Mouse (Mus musculus) embryonic fibroblast, embryonic 13.5 days (primary cell): Measurements from ENCODE around the gene Aldoc. TPM values are rescaled to one million over a fixed set of nuclear protein-coding genes. Genes with fewer than 3 reads are reported as not detected.

ENCODE experiments used
- H3K27ac ChIP-seq: 2 replicates; pipeline ENCODE4 v1.5.1; 2012; ENCODE audit warnings: low read length, control low read depth, inconsistent platforms; ENCODE audit not compliant: insufficient read depth
- H3K4me1 ChIP-seq: 2 replicates; pipeline ENCODE4 v1.6.1; 2011; ENCODE audit warnings: low read length; ENCODE audit not compliant: control insufficient read depth, insufficient read depth
- H3K4me3 ChIP-seq: 2 replicates; pipeline ENCODE4 v1.5.1; 2011; ENCODE audit warnings: mild to moderate bottlenecking, control low read depth, low read length; ENCODE audit not compliant: insufficient read depth
- CTCF ChIP-seq: IDR thresholded peaks from 2 replicates; pipeline ENCODE4 v1.5.1; 2011; ENCODE audit warnings: mild to moderate bottlenecking, control low read depth, low read length, moderate library complexity, borderline replicate concordance; ENCODE audit not compliant: insufficient read depth
- POLR2A ChIP-seq: IDR thresholded peaks from 2 replicates; pipeline ENCODE4 v1.6.1; 2011; ENCODE audit warnings: low read depth, mild to moderate bottlenecking, control low read depth, low read length, moderate library complexity
- polyA plus RNA-seq: library from polyadenylated mRNA; stranded (reverse); fragments of >200 nt; gene quantifications from 2 replicates; pipeline ENCODE4 v1.2.4, GENCODE M21; 2011; ENCODE audit warnings: low read depth; ENCODE audit not compliant: missing spikeins, insufficient read length

The Aldoc gene
- polyA plus RNA-seq, 1 experiment, result 5.3 TPM

DNA sequence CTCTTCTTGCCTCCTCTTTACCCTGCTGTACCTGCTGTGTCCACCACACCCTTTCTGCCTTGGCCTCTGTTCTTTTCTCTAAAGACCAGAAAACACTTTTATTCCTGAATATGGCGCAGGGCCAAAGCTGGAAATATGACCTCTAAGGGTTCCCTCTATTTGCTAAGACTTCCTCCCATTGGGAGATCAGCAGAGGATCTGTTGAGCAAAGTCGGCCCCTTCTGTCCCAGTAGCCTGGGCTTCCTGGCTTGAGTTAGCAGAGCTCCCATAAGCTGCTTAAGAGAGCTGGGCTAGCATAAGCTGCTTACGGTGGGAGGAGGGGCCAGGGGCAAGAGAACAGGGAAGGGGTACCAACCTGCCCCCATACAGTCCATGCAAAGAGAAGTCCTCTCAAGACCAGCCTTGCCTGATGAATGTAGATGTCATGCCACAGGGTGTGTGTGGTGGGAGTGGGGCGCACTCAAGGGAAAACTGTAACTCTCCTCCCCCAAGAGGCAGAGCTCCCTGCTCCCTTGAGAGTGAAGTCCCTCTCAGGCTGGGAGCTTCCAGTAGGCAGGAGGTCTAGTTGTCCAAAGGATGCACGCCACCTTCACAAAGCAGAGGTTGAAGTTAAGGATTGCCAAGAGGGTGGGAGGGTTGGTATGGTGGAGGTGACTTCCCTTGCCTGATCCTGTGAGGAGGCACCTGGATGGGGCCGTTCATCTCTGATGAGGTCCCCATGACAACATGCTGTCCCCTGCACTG lies 23.7 kb downstream of the Aldoc start:
- no peak overlapping the region for H3K27ac ChIP-seq
- TF ChIP-seq CTCF, result no peak
- no peak for TF ChIP-seq POLR2A

DNA sequence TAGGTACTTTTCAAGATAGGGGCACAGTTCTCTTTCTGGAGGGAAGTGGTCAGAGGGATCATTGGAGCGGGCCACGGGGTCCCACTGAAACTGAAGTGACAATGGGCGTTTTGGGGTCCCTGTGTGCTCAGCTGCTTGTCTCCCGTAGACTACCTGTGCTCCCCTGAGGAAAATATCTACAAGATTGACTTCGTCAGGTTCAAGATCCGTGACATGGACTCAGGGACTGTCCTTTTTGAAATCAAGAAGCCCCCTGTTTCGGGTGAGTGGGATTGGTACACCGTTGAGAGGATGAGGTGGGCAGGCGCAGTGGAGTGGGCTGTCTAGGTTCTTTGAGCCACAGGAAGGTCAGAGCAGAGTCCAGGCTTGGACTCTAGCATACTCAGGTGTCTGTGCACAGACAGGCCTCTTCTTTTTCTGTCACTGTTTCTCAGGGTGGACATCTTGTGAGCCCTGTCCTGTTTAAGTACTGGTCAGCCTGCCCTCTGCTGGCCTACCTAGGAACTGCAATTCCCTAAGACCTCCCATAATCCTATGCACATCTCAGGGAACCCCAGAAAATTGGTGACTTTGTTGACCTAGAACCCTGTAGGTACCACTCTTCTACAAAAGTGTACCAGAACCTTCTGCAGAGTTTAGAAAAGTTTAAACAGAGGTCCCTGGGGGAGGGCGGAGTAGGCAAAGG lies 24.4 kb downstream of the Aldoc start:
- no peaks in the 10 kb centered on the region for H3K4me1 ChIP-seq
- TF ChIP-seq POLR2A (no peak), CTCF (peak; percentile 71; the same call in 1 of the 2 replicates)
- no peak overlapping the region for H3K27ac ChIP-seq
- no peak overlapping the region for H3K4me3 ChIP-seq

More for the DNA sequence above, 23.7 kb downstream of the Aldoc start:
- Histone ChIP-seq H3K4me3 (no peak overlapping the region), H3K4me1 (no peaks in the 10 kb centered on the region)

DNA sequence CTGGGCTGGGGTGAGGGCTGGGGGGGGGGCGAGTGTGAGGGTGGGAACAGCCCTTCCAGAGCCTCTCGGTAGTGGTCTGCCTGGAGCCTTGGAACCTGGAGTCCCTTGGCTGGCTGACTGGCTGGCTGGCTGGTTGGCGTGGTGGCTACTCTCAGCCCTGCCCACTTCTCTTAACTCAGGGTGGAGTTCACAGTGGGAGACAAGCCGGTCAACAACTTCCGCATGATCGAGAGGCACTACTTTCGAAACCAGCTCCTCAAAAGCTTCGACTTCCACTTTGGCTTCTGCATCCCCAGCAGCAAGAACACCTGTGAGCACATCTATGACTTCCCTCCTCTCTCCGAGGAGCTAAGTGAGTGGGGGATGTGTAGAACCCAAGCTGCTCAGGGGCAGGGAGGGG lies 25.1 kb downstream of the Aldoc start:
- Histone ChIP-seq H3K4me3 (no peak overlapping the region), H3K27ac (no peak overlapping the region), H3K4me1 (no peaks in the 10 kb centered on the region)
- no peak for TF ChIP-seq POLR2A
- TF ChIP-seq CTCF, result no peak

DNA sequence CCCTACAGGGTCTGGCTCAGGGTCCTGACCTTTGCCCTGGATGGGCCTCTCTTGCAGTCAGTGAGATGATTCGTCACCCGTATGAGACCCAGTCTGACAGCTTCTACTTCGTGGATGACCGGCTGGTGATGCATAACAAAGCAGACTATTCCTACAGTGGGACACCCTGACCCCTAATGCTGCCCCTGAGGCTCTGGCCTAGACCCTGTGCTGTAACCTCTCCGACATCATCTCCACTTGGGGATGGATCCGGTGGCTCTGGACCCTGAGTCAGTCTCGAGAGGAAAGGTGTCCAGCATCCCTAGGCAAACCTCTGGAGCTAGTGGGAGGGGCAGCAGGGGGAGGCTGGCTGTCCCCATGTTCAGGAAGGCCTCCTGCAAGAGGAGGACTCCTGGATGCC lies 25.7 kb downstream of the Aldoc start:
- H3K27ac ChIP-seq, result no peak overlapping the region
- TF ChIP-seq POLR2A, result no peak
- TF ChIP-seq CTCF, result no peak
- no peak overlapping the region for H3K4me3 ChIP-seq
- no peaks in the 10 kb centered on the region for H3K4me1 ChIP-seq

DNA sequence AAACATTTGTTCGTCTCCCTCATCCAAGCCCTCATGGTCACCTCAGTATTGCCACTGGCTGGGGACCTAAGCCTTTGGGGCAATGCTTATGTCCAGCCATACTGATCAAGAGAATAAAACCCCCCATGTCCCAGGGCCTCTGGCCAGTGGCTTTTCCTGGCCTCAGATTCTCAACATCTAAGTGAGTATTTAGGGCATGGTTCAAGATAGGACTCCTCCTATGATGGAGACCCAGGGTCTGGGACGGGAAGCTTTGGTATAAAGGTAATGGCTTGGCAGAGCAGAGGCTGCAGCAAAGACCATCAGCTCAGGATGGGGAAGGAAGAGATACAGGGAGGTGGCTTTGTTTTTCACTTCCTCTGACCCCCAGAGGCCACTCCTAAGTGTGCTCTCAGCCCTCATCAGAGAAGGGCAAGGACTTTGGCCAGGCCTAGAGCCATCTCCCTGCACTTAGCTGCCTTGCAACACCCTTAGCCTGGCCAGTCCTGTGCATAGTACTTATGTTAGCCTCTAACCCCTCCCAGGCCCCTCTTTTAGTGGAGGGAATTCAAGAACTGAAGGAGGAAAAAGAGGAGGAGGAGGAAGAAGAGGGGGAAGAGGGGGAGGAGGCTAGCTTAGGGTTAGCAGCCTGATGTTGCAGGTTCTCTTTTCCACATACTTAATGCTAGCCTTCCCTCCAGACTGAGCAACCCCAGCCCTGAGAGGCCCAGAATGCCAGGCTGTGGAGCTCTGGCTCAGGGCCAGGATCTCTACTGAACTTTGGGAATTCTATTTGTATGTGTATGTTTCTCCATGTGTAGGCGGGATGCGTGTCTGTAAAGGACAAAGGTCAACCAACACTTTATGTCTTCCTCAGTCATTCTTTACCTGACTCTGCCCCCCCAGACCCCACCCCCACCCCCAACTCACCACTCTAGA lies 26.9 kb downstream of the Aldoc start:
- no peak for TF ChIP-seq CTCF
- no peak for TF ChIP-seq POLR2A
- Histone ChIP-seq H3K4me1 (no peaks in the 10 kb centered on the region), H3K4me3 (no peak overlapping the region), H3K27ac (no peak overlapping the region)

DNA sequence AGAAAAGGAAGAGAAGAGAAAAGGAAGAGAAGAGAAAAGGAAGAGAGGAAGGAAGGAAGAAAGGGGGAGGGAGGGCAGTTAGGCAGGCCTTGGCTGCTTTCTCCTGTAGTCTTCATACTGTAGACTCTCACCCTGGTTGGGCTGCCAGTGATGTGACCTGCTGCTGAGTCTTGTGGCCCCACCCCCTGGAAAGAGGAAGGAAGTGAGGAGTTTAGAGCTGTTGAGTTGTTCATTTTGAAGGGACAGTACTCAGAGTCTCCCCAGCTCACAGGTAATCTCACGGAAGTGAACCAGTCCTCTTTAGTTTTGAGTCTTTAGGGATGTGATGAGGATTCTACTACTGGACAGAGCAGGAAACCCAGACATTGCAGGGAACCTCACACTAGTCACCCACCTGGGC lies 30.3 kb downstream of the Aldoc start:
- TF ChIP-seq CTCF (no peak), POLR2A (no peak)
- no peak overlapping the region for H3K27ac ChIP-seq

DNA sequence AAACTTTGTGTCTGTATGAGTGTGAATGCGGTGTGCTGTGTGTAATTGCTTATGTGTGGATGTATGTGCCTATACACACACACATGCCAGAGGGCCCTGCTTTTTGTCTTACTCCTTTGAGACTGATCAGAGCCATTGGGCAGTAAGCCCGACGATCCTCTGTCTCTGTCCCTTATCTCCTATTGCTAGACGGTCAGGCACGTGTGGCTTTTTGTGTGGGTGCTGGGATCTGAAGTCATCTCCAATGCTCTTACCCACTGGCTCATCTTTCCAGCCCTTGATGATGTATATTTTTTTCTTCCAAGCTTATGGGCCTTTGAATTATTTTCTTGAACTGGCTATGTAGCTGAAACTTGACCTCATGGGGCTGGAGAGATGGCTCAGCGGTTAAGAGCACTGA lies 32.1 kb downstream of the Aldoc start:
- Histone ChIP-seq H3K4me1 (no peaks in the 10 kb centered on the region), H3K27ac (no peak overlapping the region), H3K4me3 (no peak overlapping the region)
- TF ChIP-seq CTCF, result no peak

More for the DNA sequence above, 30.3 kb downstream of the Aldoc start:
- no peaks in the 10 kb centered on the region for H3K4me1 ChIP-seq
- no peak overlapping the region for H3K4me3 ChIP-seq

DNA sequence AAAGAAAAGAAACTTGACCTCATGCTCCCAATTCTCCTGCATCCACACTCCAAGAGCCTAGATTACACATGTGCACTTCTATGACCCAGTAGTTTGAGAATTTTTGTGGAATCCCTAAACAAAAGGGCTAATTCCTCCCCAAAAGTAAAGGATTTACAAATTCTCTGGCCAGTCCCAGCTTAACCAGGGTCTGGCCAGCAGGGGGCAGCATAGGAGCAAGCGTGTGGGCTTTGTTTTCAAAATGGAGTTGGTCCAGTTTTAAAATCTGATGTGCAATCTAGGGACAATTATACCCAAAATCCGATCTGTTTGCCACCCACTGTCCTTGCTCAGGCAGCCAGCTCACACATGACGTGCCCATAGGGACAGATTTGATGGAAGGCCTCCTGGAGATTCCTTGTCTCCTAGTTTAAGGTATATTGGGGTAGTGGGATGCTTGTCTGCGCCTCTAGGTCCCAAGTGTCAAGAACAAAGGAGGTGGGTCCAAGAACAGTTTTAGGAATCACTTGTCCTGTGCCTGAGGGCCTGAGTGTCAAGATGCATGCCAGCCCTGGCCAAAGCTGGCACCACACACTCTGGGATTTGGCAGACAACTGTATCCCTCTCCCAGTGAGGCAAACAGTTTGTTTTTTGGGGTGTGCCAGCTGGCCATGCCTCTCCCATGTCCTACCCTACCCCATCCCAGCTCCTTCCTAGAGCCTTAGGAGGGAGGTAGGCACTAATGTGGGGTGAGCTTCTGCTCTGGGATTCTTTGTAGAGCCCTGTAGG lies 32.9 kb downstream of the Aldoc start:
- H3K27ac ChIP-seq, result no peak overlapping the region
- no peak overlapping the region for H3K4me3 ChIP-seq
- no peak for TF ChIP-seq POLR2A
- TF ChIP-seq CTCF, result peak; percentile 42; the same call in 1 of the 2 replicates
- H3K4me1 ChIP-seq, result no peaks in the 10 kb centered on the region
